Mouse (Mus musculus) lung, postnatal 4 days (tissue): ENCODE measurements at regions not wholly inside any gene's neighbourhood (a gene's known extent, or its start where the extent isn't known, plus 50 kb on each side); places are given as distances from the start of the nearest gene placed in this dataset.

Experiments used
- DNase-seq, 2 experiments: peaks; one replicate each; pipeline ENCODE4 v3.0.0; 2021

GRCm38 (mm10) chr13:90490991-90491951, 401.9 kb upstream of the Xrcc4 start:
- DNase-seq, result no peak

GRCm38 (mm10) chr13:90480484-90480883, 391.1 kb upstream of the Xrcc4 start:
- no peak for DNase-seq

GRCm38 (mm10) chr13:90476880-90477279, 387.5 kb upstream of the Xrcc4 start:
- no peak for DNase-seq

GRCm38 (mm10) chr13:90474507-90474906, 385.1 kb upstream of the Xrcc4 start:
- no peak for DNase-seq

- DNase-seq, result no peak
Observed at GRCm38 (mm10) chr13:90474053-90474452, 384.6 kb upstream of the Xrcc4 start.

- no peak for DNase-seq
Observed at GRCm38 (mm10) chr13:90473041-90473825, 383.8 kb upstream of the Xrcc4 start.

GRCm38 (mm10) chr13:90466096-90466495, 376.7 kb upstream of the Xrcc4 start:
- DNase-seq, result no peak

GRCm38 (mm10) chr13:90464051-90464450, 374.6 kb upstream of the Xrcc4 start:
- DNase-seq, result peak in 1 of 2 experiments; percentile 29

- no peak for DNase-seq
Observed at GRCm38 (mm10) chr13:90463381-90463780, 374.0 kb upstream of the Xrcc4 start.

- no peak for DNase-seq
Observed at GRCm38 (mm10) chr13:90454631-90455030, 365.2 kb upstream of the Xrcc4 start.

GRCm38 (mm10) chr13:90426901-90427300, 337.5 kb upstream of the Xrcc4 start:
- no peak for DNase-seq

GRCm38 (mm10) chr13:90425379-90425778, 336.0 kb upstream of the Xrcc4 start:
- DNase-seq, result no peak

- peak in 1 of 2 experiments; percentile 40 for DNase-seq
Observed at GRCm38 (mm10) chr13:90424541-90424940, 335.1 kb upstream of the Xrcc4 start.

- no peak for DNase-seq
Observed at GRCm38 (mm10) chr13:90420966-90421365, 331.6 kb upstream of the Xrcc4 start.

- DNase-seq, result no peak
Observed at GRCm38 (mm10) chr13:90404392-90404791, 315.0 kb upstream of the Xrcc4 start.

GRCm38 (mm10) chr13:90402061-90402460, 312.7 kb upstream of the Xrcc4 start:
- DNase-seq, result no peak

- DNase-seq, result no peak
Observed at GRCm38 (mm10) chr13:90401496-90401895, 312.1 kb upstream of the Xrcc4 start.

- DNase-seq, result no peak
Observed at GRCm38 (mm10) chr13:90395274-90396023, 306.0 kb upstream of the Xrcc4 start.

GRCm38 (mm10) chr13:90394815-90395241, 305.4 kb upstream of the Xrcc4 start:
- peak; percentile 20 to 39 for DNase-seq

GRCm38 (mm10) chr13:90392415-90392814, 303.0 kb upstream of the Xrcc4 start:
- no peak for DNase-seq

GRCm38 (mm10) chr13:90376619-90377018, 287.2 kb upstream of the Xrcc4 start:
- DNase-seq, result no peak

- no peak for DNase-seq
Observed at GRCm38 (mm10) chr13:90376207-90376606, 286.8 kb upstream of the Xrcc4 start.
